Mouse (Mus musculus): ENCODE measurements around the gene Hoxd13.

- no peak for TF ChIP-seq GATA1 (IDR thresholded peaks at IDR 0.05; ENCODE audit: borderline replicate concordance, low read length)
- TF ChIP-seq FLI1 (IDR thresholded peaks at IDR 0.05; ENCODE audit: low read length), result no peak
These were observed 7.7 kb downstream of the Hoxd13 start for GRCm38 (mm10) chr2:74675666-74676282.

Data from megakaryocyte, embryonic 14.5 days (primary cell).